Mouse (Mus musculus) induced T-regulatory cell, adult 2 months (primary cell): Measurements from ENCODE around the gene Ccdc85c.

Experiments
- DNase-seq: peaks from one replicate; pipeline ENCODE4 v3.0.0-alpha.2; 2012; ENCODE audit warnings: low read depth

The Ccdc85c gene

DNA sequence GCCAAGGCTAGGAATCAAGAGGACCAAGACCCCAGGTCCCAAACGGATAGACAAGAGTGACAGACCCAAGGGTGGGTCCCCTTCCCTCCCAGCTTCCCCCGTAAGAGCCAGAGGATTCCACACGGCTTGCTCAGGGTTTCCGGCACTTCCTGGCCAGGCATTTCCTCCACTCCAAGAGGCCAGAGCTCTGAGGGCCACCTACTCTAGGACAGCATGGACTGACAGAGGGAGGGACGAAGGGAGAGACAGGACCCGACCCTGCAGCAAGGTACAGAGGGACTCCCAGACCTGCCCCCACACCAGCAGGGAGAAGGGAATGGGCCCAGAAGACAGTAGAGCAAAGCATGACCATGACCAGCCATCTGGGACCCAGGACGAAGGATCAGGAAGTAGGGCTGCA, 7.6 kb downstream of the Ccdc85c start:
- no peak for DNase-seq

DNA sequence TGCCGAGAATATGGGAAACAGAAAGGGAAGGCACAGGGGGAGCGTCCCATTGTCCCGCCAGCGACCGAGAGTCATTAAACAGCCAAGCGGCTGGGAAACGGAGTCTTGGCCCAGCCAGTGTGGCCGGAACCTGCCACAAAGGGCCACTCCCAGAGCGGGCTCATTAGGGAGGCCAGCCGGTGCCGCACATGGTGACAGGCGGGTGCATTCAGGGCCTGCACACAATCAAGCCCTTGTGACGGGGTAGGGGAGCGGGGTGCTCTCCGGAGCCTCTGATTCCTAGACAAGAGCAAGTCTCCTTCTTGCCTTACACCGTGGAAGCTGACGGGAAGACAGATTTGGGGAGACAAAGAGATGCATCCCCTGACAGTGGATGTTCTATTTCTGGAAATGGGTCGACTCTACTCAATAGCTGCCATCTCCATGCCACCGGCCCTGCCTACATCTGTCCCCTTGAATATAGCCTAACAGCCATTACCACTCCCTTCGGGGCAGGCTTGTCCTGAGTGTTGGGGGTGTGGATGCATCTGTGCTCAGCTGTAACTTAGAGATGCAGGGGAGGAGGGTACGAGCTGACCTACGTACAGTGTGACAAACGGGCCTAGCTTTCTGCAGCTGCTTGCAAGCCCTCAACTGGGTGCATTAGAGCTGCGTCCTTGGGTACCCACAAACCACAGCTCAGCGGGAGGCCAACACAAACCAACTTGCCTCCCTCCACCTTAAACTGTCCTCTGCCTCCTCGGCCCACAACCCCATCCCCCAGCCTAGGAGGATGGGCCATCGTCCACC, 9.2 kb downstream of the Ccdc85c start:
- no peak for DNase-seq

DNA sequence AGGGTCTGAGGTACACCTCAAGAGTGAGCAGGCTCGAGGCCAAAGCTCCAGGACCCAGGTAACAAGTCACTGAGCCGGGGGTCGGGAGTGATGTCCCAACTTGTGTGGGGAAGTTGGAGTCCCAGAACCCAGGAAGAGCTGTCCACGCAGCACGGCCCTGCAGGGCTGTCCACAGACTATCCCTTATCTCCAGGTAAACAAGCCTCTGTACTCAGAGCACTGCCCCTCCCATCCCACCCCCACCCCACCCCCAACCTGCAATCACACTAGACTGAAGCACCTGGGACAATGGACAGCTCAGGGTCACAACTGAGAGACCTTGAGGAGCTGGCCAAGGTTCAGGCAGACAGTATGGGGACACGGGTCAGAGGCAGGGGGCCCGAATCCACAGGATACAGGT, 10.3 kb downstream of the Ccdc85c start:
- DNase-seq, result no peak

DNA sequence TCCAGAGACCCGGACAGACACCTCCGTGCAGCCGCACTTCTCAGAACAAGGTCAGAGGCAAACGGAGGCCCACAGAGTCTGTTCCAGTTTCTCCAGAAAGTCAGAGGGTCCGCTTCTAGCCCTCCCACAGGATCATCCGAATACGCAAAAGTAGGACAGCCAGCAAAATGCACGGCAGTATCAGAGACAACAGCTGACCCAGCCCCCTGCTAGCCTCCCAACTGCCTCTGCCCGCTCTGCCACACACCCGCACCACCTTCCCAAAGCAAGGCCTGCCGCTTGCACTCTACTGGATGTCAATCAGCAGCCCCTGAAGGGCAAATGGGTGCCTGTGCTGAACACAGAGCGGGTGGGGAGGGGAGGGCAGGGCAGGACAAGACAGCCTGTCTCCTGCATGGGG, 14.3 kb downstream of the Ccdc85c start:
- no peak for DNase-seq

DNA sequence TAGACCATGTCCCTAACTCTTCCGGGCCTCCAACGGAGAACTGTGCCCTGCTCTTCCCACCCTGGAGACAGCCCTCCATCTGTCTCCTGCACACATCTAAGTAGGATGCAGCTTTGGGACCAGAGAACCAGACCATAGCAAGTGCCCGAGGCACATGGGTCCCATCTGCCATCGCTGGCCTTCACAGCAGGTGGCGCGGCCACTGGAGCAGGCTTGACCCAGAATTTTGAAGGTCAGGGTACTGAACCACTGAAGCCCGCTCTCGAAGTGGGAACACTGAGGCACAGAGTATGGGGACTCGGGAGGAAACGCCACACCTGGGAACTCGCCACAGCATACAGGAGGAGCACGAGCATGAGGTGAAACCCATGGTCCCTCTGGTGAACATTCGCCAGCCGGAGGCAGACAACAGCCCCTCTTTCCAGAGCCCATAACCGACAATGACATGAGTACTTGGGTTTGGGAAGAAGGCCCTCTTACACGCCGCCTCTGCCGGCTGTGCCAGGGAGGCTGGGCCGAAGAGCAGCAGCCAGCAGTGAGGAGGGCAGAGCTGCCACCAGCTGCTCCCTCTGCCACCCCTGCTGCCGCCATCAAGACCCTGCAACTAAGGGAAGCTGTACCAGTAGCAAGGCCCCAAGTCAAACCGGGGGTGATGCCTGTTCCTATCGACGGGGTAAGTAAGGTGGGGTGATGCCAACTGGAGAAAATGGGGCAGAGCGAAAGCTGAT, 15.7 kb downstream of the Ccdc85c start:
- no peak for DNase-seq

DNA sequence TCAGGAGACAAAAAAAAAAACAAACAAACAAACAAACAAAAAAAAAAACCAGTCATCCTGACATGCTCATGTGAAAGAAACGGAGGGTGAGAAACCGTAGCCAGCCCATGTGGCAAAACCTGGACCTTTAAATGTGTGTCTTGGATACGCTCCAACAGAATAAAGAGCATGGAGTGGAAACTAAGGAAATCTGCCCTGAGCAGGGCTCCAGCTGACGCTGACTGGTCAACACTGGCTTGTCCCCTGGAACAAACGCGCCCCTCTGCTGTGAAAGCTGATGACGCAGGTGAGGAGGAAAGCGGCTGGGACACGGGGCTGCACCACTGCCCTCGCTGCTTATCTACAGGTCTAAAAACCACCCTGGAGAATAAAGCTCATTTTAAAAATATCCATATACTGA, 18.5 kb downstream of the Ccdc85c start:
- DNase-seq, result no peak

DNA sequence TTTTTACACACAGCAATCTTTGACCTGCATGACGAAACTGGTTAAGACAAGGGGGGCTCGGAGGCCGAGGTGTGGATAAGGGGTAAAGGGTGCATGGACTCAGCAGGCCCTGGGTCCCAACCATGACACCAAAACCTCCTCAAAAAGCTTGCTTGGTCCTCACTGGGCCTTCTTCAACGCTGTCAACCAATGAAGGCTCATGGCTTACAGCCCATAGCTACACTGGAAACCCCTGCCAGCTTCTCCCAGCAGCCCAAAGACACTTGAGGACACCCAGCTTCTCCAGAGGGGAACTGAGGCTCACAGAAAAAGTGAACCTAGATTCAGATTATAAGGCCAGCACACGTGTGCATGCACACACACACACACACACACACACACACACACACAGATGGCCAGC, 19.3 kb downstream of the Ccdc85c start:
- DNase-seq, result no peak

DNA sequence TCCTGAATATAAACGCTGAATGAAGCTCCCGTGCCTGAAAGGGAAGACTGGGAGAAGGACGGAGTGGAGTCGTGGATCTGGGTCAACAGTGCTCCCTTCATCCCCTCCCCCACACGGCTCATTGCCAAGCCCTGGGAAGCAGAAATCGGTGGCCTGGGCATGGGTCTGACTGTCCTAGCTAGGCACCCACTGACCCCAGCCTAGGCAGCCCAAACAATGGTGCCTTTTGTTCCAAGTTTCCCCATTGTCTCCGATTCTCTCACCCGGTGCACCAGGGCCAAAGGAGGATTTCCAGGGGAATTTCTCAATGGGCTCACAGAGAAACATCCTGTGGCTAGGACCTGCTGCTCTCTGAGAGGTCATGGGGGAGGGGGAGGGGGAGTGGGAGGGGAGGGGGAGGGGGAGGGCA, 19.7 kb downstream of the Ccdc85c start:
- DNase-seq, result no peak

DNA sequence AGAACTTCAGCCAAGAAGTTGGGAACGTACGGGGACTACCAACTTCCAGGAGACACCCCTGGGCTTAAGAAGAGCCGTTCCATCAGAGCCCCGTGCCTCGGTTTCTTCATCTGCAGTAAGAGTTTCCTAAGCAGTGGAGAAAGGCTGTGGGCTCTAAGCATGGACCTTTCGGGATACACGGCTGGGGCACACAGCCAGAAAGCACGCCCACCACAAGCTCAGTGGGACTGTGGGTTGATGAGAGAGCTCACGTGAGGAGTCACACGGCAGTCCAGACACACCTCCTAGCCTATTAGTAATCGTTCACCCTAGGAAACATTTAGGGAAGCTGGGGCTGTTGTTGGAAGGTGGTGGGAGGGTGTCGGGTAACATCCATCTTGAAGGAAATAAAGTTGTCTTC, 22.2 kb downstream of the Ccdc85c start:
- DNase-seq, result no peak

DNA sequence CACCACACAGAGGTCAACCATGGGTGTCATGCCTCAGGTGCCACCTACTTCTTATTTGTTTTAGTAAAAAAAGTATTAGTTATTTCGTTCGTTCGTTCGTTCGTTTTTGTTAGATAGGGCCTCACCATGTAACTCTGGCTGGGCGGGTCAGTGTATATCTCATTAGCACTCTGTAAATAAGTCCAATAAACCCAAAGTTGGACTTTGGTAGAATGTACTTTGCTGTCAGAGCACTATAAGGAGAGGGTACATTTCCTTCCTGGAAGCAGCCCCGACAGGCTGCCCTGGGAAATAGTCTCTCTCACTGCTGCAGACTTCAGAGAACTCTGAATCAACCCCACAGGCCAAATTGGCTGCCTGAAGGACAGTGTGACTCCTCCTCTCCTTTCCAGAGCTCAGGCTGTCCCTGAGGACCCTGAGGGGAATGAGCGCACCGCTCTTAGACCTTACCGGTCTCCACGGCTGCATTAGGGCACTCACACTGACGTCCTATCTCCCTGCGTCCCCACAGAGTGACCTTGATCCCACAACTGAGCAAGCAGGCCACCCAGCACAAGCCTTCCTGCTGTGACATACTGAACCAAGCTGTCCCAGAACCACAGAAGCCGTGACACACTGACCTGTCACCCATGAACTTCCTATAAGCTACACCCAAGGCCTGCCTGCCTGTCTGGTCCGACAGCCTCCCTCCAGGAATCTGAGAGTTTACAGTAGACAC, 23.2 kb downstream of the Ccdc85c start:
- DNase-seq, result no peak

DNA sequence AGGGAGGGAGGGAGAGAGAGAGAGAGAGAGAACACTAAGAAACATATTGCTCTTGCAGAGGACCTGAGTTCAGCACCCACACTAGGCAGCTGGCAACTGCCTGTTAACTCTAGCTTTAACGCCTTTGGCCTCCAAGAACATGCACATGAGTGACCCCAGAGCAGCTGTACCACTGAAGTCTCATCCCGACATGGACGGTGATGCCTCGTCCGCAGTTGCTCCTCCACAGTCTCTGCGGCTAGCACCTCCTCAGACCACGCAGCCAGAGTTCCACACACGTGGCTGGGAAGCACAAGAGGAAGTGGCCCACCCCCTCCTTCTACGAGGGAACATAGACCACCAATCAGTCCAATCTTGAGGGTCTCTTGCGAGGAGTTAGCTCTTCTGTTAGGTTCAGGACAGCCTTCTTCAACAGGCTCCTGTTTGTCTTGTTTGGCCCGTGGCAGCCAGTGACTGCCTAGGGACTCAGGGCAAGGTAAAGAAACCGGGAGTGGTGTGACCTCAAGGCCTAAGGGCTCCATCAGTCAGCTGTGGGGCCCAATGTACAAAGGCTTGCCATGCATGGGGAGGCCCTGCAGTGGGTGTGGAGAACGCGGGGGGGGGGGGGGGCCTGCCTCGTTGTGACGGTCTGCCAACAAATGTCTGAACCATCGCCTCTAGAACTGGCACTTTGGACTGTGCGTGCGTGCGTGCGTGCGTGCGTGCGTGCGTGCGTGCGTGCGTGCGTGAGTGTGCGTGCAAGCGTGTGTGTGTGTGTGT, 24.0 kb downstream of the Ccdc85c start:
- no peak for DNase-seq

DNA sequence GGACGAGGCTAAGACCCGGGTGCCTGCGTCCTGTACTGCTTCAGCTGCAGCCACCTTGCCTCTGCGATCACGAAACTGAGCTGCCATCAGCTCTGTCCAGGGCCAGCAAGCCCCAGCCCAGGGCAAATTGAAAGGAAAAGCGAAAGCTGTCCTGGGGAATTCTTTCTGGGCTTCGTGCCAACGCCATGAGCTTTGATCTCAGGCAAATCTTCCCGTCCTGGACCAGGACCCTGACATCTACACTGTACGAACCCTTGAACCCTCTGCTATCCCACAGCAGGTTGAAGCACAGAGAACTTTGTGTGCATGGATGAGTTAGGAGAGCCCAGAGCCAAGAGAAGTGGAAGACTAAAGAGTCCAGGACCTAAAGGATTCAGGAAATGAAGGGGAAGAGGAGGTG, 25.7 kb downstream of the Ccdc85c start:
- DNase-seq, result no peak

DNA sequence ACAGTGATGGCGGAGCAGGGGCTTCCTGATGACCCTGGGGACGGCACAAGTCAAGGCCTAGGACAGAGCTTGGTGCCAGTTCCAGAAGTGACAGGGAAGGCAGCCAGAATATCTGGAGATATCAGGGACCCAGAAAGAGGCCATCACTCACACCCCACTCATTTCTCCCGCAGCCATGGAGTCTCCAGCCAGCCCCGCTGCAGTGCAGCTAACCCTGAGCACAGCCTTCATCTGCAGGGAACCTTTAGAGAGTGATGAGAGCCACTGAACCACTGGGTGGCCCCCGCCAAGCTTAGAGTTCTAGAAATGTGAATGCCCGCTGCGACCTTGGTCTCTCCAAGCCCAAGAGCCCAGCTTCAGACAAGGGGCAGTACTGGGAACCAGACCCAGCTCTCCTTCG, 26.2 kb downstream of the Ccdc85c start:
- DNase-seq, result no peak

DNA sequence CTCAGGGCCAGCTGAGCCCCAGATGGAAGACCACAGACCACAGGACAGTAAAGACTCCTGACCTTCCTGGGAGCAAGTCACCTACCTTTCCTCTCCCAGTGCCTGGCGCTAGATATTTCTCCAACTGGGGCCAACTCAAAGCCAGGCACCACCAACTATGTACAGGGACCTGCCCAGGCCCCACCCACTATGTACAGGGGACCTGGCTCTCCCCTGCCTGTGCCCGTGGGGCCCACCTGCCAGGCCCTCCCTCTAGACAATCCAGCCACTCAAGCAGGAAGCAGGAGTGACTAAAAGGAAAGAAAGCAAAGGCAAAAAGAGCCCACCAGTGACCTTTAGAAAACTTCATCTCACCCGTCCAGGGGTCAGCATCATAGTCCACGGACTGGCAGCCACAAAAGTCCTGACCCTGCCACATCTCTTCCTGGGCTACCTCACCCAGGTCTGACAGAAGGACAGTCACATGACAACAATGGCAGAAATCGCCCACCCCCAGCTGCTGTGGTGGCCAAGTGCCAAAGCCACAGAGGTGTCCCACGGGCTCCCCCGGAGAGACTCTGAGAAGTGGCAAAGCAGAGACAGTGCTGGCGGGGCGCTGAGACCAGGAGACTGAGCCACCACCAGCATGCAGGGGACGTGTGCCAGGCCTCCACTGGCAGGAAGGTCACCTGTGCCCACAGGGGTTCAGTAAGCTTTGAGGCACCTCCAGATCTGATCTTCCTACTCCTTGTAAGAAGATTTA, 28.3 kb downstream of the Ccdc85c start:
- no peak for DNase-seq

DNA sequence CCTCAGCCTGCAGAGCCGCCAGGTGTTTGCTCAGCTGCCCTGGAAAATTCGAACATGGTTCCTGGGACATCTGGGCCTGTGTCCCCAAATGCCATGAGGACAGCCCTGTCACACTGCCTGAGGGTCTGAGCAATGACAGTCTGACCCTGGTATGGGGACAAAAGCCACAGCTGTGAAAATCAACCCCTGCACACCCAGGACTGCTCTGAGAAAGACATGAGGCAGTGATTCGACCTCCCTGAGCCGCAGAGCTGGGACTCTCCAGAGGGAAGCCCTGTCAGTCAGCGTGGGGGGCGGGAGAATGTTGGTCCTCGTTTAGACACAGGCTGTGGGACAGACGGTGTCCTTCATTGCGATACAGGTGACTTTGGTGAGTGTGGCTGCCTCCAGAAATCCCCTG, 29.6 kb downstream of the Ccdc85c start:
- DNase-seq, result no peak

DNA sequence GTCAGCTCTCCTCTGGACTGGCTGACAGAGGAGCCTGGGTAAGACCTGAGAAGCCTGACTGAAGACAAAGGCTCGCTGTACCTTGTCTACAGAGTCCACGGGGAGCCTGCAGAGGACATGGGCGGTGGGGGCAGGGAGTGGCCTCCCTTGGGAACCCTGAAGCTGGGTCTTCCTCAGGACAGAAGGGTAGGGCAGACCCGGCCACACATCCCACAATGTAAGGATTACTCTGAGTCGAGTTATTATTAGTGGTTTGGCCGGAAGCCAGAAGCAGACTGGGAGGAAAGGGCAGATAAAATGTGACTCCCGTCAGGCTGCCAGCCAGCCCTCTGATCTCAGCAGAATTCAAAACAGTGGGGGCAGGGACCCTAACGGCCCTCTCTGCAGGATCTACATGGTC, 30.4 kb downstream of the Ccdc85c start:
- no peak for DNase-seq

DNA sequence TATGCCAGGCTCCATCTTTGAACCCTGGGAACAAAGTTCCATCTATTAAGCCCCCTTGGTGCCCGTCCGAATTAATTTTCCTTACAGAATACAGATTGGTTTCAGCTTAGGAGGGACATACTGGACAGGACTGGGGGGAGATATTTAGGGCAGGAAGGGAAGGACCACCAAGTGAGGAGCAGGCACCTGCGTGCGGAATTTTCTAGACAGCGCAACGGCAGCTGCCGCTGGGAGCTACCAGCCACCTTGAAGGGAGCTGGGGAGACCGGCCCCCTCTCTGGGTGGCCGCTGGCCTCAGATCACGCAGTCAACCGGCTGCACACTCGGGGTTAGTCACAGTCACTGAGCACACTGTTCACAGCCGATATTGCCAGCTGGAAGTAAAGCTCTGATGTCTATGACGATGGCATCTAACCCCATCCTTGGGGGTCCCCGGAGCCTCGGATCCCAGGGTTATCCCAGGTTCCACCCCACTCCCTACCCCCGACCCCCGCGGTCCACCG, 32.9 kb downstream of the Ccdc85c start:
- no peak for DNase-seq

DNA sequence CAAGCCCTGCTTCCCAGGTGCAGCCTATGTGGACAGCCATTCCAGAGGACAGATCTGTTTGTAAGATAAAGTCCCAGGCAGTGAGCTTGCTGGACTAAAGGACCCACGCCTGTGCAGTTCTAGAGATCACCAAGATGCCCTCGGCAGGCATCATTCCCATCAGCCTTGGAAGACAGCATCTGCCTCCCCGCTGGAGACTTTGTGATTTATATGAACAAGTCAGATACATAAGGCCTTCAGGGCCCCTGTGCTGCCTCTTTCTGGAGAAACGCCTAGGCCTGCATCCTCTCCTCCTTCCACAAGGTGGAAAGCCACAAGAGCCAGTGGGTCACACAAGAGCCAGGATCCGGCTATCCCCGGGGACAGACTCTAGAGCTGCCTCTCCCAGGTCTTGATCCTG, 33.6 kb downstream of the Ccdc85c start:
- DNase-seq, result no peak

DNA sequence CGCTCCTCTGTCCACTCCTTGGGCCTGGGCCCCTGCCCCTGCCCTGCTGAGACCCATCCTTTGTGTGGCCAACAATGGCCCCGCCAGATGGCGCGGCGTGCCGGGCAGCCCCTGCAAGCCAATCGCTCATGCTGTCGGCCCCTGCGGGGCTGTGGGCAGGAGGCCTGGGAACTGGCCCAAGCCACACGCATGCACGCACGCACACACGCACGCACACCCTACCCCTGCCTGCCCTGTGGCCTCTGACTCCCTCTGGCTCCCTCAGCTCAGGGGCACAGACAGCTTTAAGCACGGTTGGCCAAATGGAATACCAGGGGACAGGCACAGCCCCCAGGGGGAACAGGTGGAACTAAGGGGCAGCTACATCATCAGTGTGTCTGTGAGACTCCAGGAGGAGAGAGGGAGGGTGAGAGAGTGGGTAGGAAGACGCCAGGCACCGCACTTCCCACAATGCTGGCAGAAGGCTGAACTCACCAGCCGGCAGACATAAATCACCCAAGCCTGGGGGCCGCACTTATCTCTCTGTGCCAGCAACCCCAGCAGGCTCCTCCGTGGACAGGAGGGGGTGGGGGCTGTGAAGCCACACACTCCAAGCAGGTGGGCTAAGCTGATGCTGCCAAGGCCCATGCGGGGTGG, 34.2 kb downstream of the Ccdc85c start:
- DNase-seq, result no peak

DNA sequence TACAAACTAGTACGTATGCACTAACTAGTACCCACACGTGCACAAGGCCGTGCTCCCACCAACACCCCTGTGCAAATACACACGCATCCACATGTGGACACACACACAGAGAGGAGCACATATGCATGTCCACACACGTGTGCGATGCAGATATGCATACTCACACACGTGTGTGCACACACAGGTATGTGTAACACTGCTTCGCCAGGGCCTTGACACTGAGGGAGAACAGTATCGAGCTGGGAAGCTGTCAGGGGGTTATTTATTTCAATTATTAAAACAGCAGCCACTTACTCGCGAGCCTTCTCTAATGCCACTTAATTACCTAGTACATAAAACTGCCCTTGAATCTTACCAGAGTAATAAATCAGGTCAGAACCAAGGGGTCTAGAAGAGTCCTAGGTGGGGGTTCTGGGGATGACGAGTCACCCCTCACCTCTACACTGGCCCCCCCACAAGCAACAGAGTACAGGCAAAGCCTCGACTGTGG, 34.8 kb downstream of the Ccdc85c start:
- DNase-seq, result no peak

DNA sequence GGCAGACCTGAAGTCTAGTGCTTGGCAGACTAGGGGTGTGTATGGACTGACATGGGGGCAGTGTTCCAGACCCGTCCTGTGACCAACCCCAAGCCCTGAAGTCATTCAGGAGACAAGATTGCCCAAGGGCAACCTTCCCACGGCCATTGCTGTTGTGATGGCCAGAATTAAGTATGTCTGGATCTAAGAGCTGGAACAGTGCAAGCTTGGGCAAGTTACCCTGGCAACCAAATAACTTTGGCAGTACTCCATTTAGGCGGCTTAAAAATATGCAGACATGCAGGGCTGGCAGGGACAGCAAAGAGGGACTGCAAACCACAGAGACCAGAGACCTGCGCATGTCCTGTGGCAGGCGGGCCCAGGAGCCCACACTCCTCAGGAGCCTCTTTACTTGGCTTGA, 35.8 kb downstream of the Ccdc85c start:
- no peak for DNase-seq
